In genomic region chr14:121960531-121960930, GRCm38 (mm10) we compare ENCODE assay signal across 20 mouse cellular contexts. TPM values are rescaled to one million over a fixed set of nuclear protein-coding genes. Genes with fewer than 3 reads are reported as not detected.
"Had no signal": no experiment of that assay in that cellular context is flagged by ENCODE, and none has a peak within 500 bp of the region (broad histone marks: within the 10 kb centered on the region; RNA-seq: fewer than 3 reads in every experiment).

No protein-coding gene starts in this region.

- H3K27ac ChIP-seq: kidney, postnatal 0 days; limb, embryonic 15.5 days; liver, embryonic 13.5 days; lung, embryonic 15.5 days; midbrain, embryonic 10.5 days; neural tube, embryonic 15.5 days had no signal

- H3K9ac ChIP-seq: limb, embryonic 15.5 days; liver, embryonic 13.5 days; liver, postnatal 0 days; lung, embryonic 15.5 days; neural tube, embryonic 15.5 days had no signal

- DNase-seq: kidney, adult 9 months; kidney, postnatal 36 days; layer of hippocampus, adult 9-11 months; layer of hippocampus, postnatal 36 days; liver, embryonic 13.5 days; liver, postnatal 0 days; lung, postnatal 14 days; midbrain, embryonic 14.5 days; right cerebral cortex, adult 18-20 months; right cerebral cortex, postnatal 25 days; thymus, postnatal 36 days had no signal

- ATAC-seq: liver, postnatal 0 days had no signal

- H3K36me3 ChIP-seq: limb, embryonic 15.5 days; liver, embryonic 13.5 days; lung, embryonic 15.5 days; midbrain, embryonic 10.5 days; neural tube, embryonic 15.5 days had no signal

- H3K27me3 ChIP-seq: limb, embryonic 15.5 days; liver, embryonic 13.5 days; lung, embryonic 15.5 days; neural tube, embryonic 15.5 days had no signal

- H3K9me3 ChIP-seq: limb, embryonic 15.5 days; liver, embryonic 13.5 days; lung, embryonic 15.5 days; midbrain, embryonic 10.5 days; neural tube, embryonic 15.5 days had no signal

- H3K4me3 ChIP-seq: limb, embryonic 15.5 days; liver, embryonic 13.5 days; lung, embryonic 15.5 days; midbrain, embryonic 10.5 days; myocyte; neural tube, embryonic 15.5 days had no signal

- H3K4me2 ChIP-seq: limb, embryonic 15.5 days; liver, embryonic 13.5 days; lung, embryonic 15.5 days; neural tube, embryonic 15.5 days had no signal

RNA-seq across cellular contexts. Expression of gene Gpr18, which starts 45.0 kb away (rescaled TPM):
- total RNA-seq: layer of hippocampus, adult 18-20 months; layer of hippocampus, postnatal 36 days; left cerebral cortex, adult 8-10 months; left cerebral cortex, postnatal 25 days had no signal
- polyA plus RNA-seq: liver, embryonic 13.5 days; midbrain, embryonic 14.5 days; myocyte; neural tube, embryonic 15.5 days had no signal
